Mouse (Mus musculus) testis, adult 2 months (tissue): ENCODE results near the gene Apbb1.

Experiments used
- CTCF ChIP-seq: fragments of 200-500 bp; IDR thresholded peaks from 2 replicates; pipeline ENCODE4 v1.5.1; 2012; ENCODE audit warnings: low read depth, mild to moderate bottlenecking, inconsistent platforms, low read length, moderate library complexity; ENCODE audit not compliant: control insufficient read depth, insufficient read depth, insufficient replicate concordance
- POLR2A ChIP-seq: fragments of 200-500 bp; IDR thresholded peaks from 2 replicates; pipeline ENCODE4 v1.6.1; 2012; ENCODE audit warnings: low read depth, mild to moderate bottlenecking, inconsistent platforms, low read length, moderate library complexity; ENCODE audit not compliant: control insufficient read depth

DNA sequence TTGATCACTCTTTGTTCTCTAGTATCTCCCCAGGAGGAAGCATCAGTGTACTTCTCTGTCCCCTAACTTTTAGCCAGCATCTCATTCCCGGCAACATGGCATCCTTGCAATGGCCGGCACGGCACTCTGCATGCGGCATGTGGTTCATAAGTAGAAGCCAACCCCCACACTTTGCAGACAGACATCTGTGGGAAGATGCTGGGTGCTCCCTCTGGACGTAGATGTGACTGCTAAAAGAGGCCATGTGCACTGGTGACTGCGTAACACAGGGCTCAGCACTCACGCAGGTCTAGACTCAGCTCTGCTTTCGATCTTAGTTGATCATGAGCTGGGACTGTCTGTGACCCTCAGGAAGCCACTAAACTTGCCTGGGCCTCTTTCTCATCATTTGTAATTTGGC is 8.5 kb downstream of the Apbb1 start:
- TF ChIP-seq POLR2A (no peak), CTCF (no peak)
